Mouse (Mus musculus) liver, adult 2 months (tissue): Measurements from ENCODE around the gene Unc119b. TPM values are rescaled to one million over a fixed set of nuclear protein-coding genes. Genes with fewer than 3 reads are reported as not detected.

Source experiments
- DNase-seq: peaks from one replicate; pipeline ENCODE4 v3.0.0-alpha.2; 2011; ENCODE audit warnings: low read depth, low spot score; ENCODE audit errors: extremely low read depth
- H3K27ac ChIP-seq: fragments of 200-500 bp; replicated peaks from 2 replicates; pipeline ENCODE4 v1.5.1; 2012; ENCODE audit warnings: low read depth, mild to moderate bottlenecking, control low read depth, inconsistent platforms, low read length; ENCODE audit not compliant: insufficient read depth
- H3K27me3 ChIP-seq: fragments of 200-500 bp; 2 replicates; pipeline ENCODE4 v1.6.1; 2012; ENCODE audit warnings: mild to moderate bottlenecking, moderate library complexity, low read length, inconsistent platforms; ENCODE audit not compliant: control insufficient read depth, insufficient read depth
- H3K36me3 ChIP-seq: fragments of 200-500 bp; 2 replicates; pipeline ENCODE4 v1.6.1; 2012; ENCODE audit warnings: low read length, inconsistent platforms; ENCODE audit not compliant: control insufficient read depth, insufficient read depth
- H3K4me1 ChIP-seq: fragments of 200-500 bp; 2 replicates; pipeline ENCODE4 v1.6.1; 2011; ENCODE audit warnings: low read length; ENCODE audit not compliant: control insufficient read depth, insufficient read depth
- H3K4me3 ChIP-seq: fragments of 200-500 bp; 2 replicates; pipeline ENCODE4 v1.5.1; 2011; ENCODE audit warnings: low read depth, mild to moderate bottlenecking, control low read depth, low read length, moderate library complexity; ENCODE audit not compliant: insufficient read depth
- H3K79me2 ChIP-seq: fragments of 200-500 bp; 2 replicates; pipeline ENCODE4 v1.6.1; 2012; ENCODE audit warnings: inconsistent platforms, mild to moderate bottlenecking, low read length, moderate library complexity; ENCODE audit not compliant: control insufficient read depth, insufficient read depth
- H3K9ac ChIP-seq: fragments of 200-500 bp; 2 replicates; pipeline ENCODE4 v1.6.1; 2012; ENCODE audit warnings: low read depth, mild to moderate bottlenecking, control low read depth, inconsistent platforms, low read length
- CTCF ChIP-seq: fragments of 200-500 bp; IDR thresholded peaks from 2 replicates; pipeline ENCODE4 v1.5.1; 2011; ENCODE audit warnings: low read depth, low read length, control low read depth
- POLR2A ChIP-seq: fragments of 200-500 bp; IDR thresholded peaks from 2 replicates; pipeline ENCODE4 v1.6.1; 2011; ENCODE audit warnings: low read length, control low read depth; ENCODE audit not compliant: insufficient read depth; ENCODE audit errors: extremely low read depth
- WGBS: fragments of 180-500 bp; shearing (Covaris S2); methylation state at CpG from one replicate; pipeline ENCODE4 v1.1.7; 2018; 5-methylcytosine and 5-hydroxymethylcytosine counted together
- polyA plus RNA-seq: library from polyadenylated mRNA; depleted of rRNA; stranded (reverse); fragments of >200 nt; gene quantifications from 2 replicates; pipeline ENCODE4 v1.2.3, GENCODE M21; 2012
- total RNA-seq: library from RNA; depleted of rRNA; stranded (reverse); fragments of >200 nt; gene quantifications from 2 replicates; pipeline ENCODE4 v1.2.3, GENCODE M21; 2014

Unc119b gene
- total and polyA plus RNA-seq, 2 experiments, result 12.5 to 29.4 TPM

DNA sequence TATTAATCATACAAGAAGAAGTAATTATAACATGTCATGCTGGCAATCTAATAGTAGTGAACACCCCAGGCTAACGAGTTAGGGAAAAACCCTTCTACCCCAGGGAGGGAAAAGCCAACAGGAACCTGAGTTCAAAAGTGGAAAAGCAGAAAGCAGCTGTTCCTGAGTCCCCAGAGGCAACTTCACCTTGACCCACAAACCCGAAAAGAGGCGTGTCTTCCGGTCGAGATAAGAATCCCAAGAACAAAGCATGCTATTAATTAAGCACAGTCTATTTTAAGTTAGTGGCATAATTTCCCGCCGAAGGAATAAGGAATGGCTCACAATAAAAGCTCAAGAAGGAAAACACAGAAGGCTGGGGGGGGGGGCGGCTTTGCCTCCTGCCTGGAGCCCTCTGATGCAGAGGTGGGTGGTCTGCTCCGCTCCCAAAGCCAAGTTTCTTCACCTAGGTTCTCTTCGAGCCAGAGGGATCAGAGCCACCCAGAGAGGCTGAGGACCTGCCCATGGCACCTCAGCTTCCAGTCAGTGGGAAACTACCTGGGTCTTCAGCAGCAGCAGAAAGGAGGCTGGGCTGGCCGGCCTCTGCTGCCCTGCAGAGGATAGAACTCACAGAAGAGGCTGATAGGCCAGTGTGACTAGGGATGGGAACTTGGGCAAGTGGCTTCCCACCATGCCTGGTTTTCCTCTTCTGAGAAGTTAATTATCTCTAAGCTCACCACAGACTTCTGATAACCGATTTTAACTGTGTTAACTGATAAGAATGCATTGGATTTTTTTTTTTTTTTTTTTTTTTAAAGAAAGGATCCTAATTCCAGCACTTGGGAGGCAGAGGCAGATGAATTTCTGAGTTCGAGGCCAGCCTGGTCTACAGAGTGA lies 26.5 kb upstream of the Unc119b start:
- TF ChIP-seq CTCF (no peak), POLR2A (no peak)
- no peak overlapping the region for H3K27ac ChIP-seq
- no peak overlapping the region for H3K9ac ChIP-seq
- H3K27me3 ChIP-seq, result no peaks in the 10 kb centered on the region
- 73% methylated on average over 13 of the region's 13 CpGs for WGBS
- no peaks in the 10 kb centered on the region for H3K36me3 ChIP-seq
- no peak for DNase-seq
- no peak overlapping the region for H3K4me3 ChIP-seq
- H3K79me2 ChIP-seq, result peaks cover 9% of the 10 kb centered on the region; the same call in 1 of the 2 replicates
- peaks cover 6% of the 10 kb centered on the region; the same call in 1 of the 2 replicates for H3K4me1 ChIP-seq

DNA sequence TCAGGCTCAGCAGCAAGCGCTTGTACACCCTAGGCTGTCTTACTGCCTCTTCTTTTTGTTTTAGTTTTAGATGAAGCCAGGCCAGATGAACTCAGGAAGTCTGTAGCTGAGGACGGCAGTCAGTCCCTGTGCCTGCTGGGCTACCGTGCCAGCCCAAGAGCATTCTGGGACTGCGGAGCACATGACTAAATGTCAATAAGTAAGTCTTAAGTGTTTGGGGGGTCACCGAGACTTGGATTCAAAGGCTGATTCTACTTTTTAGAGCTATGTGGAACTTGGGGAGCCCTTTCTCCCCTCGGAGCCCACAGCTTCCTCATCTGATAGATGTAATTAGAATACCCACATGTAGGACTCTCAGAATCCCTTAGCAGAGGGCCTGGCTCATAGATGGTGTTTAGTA lies 25.9 kb upstream of the Unc119b start:
- Histone ChIP-seq H3K27me3 (no peaks in the 10 kb centered on the region), H3K4me3 (no peak overlapping the region), H3K4me1 (peaks cover 4% of the 10 kb centered on the region; the same call in 1 of the 2 replicates), H3K27ac (no peak overlapping the region), H3K36me3 (no peaks in the 10 kb centered on the region), H3K9ac (no peak overlapping the region), H3K79me2 (peaks cover 10% of the 10 kb centered on the region; the same call in 1 of the 2 replicates)
- 66% methylated on average over 6 of the region's 6 CpGs for WGBS
- no peak for DNase-seq
- TF ChIP-seq CTCF (no peak), POLR2A (no peak)

DNA sequence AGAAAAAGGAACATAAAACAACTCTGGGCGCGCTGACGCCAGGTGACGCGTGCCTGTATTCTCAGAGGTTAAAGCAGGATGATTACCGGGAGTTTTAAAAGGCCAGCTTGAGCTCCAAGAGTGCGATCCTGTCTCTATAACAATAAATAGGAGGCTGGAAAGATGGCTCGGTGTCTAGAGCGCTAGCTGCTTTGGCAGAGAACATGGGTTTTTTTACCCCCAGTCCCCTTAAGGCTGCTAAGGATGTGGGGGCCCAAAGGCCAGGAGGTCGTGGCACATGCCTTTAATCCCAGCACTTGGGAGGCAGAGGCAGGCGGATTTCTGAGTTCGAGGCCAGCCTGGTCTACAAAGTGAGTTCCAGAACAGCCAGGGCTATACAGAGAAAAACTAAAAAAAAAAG lies 24.4 kb upstream of the Unc119b start:
- no peak for TF ChIP-seq CTCF
- TF ChIP-seq POLR2A, result no peak
- WGBS, result 43% methylated on average over 12 of the region's 12 CpGs
- Histone ChIP-seq H3K27ac (peak overlapping the region; percentile 67; the same call in 1 of the 2 replicates), H3K36me3 (no peaks in the 10 kb centered on the region), H3K9ac (peak overlapping the region; percentile 76; the same call in 1 of the 2 replicates), H3K4me1 (peaks cover 6% of the 10 kb centered on the region; the same call in 1 of the 2 replicates), H3K79me2 (peaks cover 25% of the 10 kb centered on the region; the same call in 1 of the 2 replicates), H3K27me3 (no peaks in the 10 kb centered on the region), H3K4me3 (peak overlapping the region; percentile 67; the same call in 1 of the 2 replicates)
- no peak for DNase-seq

DNA sequence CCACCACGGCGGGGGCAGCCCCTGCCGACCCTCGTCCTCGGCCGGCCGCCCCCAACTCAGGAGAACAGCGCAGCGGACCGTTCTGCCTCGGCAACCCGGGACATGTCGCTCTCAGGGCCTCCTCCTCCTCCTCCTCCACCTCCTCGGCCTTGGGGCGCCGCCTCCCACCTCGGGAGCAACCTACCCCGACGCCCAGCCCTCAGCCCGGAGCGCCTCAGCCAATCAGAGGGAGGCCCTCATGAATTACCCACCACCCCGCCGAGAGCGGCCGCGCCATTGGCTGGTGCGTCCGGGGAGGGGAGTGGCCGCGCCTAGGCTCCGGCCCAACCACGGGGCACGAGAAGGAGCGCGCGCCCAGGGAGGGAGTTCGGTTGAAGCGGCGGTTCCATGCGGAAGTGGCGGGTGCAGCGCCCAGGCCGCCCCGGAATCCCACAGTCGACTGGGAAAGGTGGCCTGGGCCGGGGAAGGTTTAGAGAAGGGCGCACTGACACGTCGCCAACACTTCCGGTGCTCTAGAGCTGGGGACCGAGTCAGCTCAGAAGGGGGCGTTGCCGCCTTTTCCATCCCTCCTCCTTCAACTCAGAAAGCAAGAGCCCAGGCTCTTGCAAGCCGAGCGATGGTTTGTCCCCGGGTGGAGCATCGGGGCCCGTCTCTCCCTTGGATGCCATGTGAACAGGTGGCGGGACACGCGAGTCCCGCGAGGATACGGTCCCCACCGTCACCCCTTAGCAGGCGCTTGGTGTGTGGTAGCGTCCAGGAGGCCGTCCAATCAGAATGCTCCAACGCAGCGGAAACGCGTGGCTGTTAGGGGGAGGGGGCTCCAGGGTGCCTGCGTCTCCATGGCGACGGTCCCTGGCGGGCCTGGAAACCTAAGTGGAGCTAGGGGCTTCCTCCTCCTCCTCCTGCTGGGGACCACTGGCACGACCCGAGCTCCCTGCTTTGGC lies 23.5 kb upstream of the Unc119b start, which contains the start of gene Mlec:
TSS of gene Mlec (minus strand) at position 140 of the 944 bp plus-strand sequence.
- Histone ChIP-seq H3K27ac (peak within 1 kb of the TSS; percentile 68), H3K4me1 (peaks cover 6% of the 10 kb centered on the region; the same call in 1 of the 2 replicates), H3K9ac (peak within 1 kb of the TSS; percentile 93), H3K36me3 (no peaks in the 10 kb centered on the region), H3K27me3 (no peaks in the 10 kb centered on the region), H3K4me3 (peak within 1 kb of the TSS; percentile 83), H3K79me2 (peaks cover 30% of the 10 kb centered on the region; the same call in 1 of the 2 replicates)
- WGBS, result under 1% methylated on average over 72 of the region's 78 CpGs
- no peak for TF ChIP-seq CTCF
- TF ChIP-seq POLR2A, result peak; percentile 93
- DNase-seq, result peak; percentile 85

DNA sequence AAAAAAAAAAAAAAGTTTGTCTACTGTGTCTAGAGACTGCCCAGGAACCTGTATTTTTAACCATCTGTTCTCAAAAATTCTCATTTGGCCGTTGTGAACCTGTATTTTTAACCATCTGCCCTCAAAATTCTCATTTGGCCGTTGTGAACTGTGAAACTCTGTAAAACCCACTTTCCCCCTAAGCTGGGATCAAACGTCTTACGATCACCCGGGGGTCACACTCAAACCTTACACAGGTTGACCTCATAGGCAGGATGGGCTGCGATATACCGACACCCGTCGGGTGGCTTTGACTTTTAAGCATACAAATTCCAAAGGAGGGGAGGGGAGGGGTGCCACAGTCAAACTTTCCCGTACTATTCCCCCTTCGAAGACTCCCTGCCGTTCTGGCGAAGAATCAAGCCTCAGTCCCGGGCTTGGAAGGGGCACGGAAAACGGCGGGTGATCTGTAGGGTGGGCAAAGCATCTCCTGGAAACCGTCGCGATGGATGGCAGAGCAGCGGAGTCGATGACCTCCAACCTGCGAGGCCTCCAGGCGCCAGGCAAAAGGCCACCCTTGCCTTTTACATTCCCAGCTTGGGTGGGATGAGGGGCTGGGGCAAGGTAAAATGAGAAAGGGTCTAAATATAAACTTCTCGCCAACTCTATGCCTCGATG lies 22.3 kb upstream of the Unc119b start:
- Histone ChIP-seq H3K79me2 (peaks cover 33% of the 10 kb centered on the region; the same call in 1 of the 2 replicates), H3K27me3 (no peaks in the 10 kb centered on the region), H3K4me3 (peak overlapping the region; percentile 83), H3K36me3 (no peaks in the 10 kb centered on the region), H3K4me1 (peaks cover 6% of the 10 kb centered on the region; the same call in 1 of the 2 replicates), H3K27ac (no peak overlapping the region; the same call in 1 of the 2 replicates), H3K9ac (peak overlapping the region; percentile 93)
- 3% methylated on average over 26 of the region's 26 CpGs for WGBS
- DNase-seq, result peak; percentile 15
- TF ChIP-seq CTCF (no peak), POLR2A (no peak)
